Mouse (Mus musculus): ENCODE data around the gene Olfr1369-ps1. TPM values are rescaled to one million over a fixed set of nuclear protein-coding genes. Genes with fewer than 3 reads are reported as not detected.
"Not testable (repeated sequence)": the region's sequence is repeated elsewhere in the genome, so short reads cannot be mapped to it uniquely, and the experiment has no call there.

Gene Olfr1369-ps1
- polyA plus RNA-seq (2012; rRNA removed), result not detected in 2 replicates

GRCm38 (mm10) chr13:21111183-21111582 is at the start of gene Olfr1369-ps1:
Gene Olfr1369-ps1 (plus strand): TSS chr13:21111483.
- 82% methylated on average over 3 of the region's 3 CpGs for WGBS
- not testable (repeated sequence) for H3K4me3 ChIP-seq (ENCODE audit: insufficient read depth, low read depth, low read length); H3K27ac ChIP-seq (ENCODE audit: insufficient read depth, low read depth, low read length); H3K27me3 ChIP-seq (replicated peaks; ENCODE audit: control insufficient read depth, insufficient read depth, low read length); DNase-seq; H3K36me3 ChIP-seq (ENCODE audit: control insufficient read depth, insufficient read depth, low read length); H3K4me1 ChIP-seq (ENCODE audit: control insufficient read depth, insufficient read depth, low read length)

DNA sequence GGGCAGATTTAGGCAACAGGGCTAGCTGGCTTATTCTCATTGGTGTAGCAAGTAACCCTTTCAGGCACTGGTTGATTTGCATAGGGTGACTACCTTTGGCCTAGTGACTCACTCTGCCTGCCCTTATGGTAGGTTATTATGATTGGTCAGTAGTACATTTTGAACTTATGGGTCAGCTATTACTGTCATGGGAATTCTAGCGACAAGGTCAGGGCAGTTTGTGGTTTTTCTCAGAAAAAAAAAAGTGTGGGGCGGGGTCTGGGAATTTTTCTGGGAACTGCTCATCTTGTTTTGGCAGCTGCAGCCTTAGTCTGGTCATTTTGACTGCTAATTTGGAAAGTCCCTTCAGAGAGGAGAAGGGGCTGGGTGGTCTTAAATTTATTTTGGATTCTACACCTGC is 45.3 kb upstream of the Olfr1369-ps1 start:
- H3K36me3 ChIP-seq (ENCODE audit: control insufficient read depth, insufficient read depth, low read length), result no peaks in the 10 kb centered on the region
- H3K27ac ChIP-seq (ENCODE audit: insufficient read depth, low read depth, low read length), result no peak overlapping the region
- H3K4me3 ChIP-seq (ENCODE audit: insufficient read depth, low read depth, low read length), result no peak overlapping the region
- DNase-seq, result peak; percentile 77
- no peak for TF ChIP-seq POLR2A (IDR thresholded peaks at IDR 0.05; ENCODE audit: low read depth, low read length)
- no peak for TF ChIP-seq CTCF (conservative IDR thresholded peaks at IDR 0.05; ENCODE audit: insufficient read depth, insufficient read length, low read depth, low read length)
- no peaks in the 10 kb centered on the region for H3K27me3 ChIP-seq (replicated peaks; ENCODE audit: control insufficient read depth, insufficient read depth, low read length)
- no peaks in the 10 kb centered on the region for H3K4me1 ChIP-seq (ENCODE audit: control insufficient read depth, insufficient read depth, low read length)
- 60% methylated on average over 2 of the region's 2 CpGs for WGBS

DNA sequence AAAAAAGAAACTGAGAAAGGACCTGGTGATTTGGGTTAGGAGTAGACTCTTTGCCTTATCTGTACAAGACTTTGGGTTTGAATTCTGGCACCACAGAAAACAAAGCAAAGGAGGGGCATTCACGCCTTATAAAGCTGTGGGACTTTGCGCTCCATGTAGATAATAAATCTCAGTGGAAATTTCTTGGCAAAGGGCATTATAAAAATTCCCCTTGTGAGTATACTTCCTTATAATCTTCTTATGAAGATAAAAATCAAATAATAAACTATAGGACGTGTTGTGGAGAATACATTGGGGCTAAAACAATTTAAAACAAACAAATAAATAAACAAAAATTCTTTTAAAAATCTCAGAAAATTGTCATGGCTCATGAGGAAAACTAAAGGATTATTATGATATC is 36.4 kb upstream of the Olfr1369-ps1 start, which contains the start of gene Olfr1370:
Gene Olfr1370, minus strand, starts transcription at position 101 of the 400 bp plus-strand sequence.
- no peak for TF ChIP-seq POLR2A (IDR thresholded peaks at IDR 0.05; ENCODE audit: low read depth, low read length)
- no peak for TF ChIP-seq CTCF (conservative IDR thresholded peaks at IDR 0.05; ENCODE audit: insufficient read depth, insufficient read length, low read depth, low read length)
- WGBS, result 72% methylated on average over 3 of the region's 3 CpGs
- Histone ChIP-seq H3K27ac (ENCODE audit: insufficient read depth, low read depth, low read length) (no peak within 1 kb of the TSS), H3K27me3 (replicated peaks; ENCODE audit: control insufficient read depth, insufficient read depth, low read length) (no peaks in the 10 kb centered on the region), H3K4me1 (ENCODE audit: control insufficient read depth, insufficient read depth, low read length) (no peaks in the 10 kb centered on the region), H3K4me3 (ENCODE audit: insufficient read depth, low read depth, low read length) (no peak within 1 kb of the TSS), H3K36me3 (ENCODE audit: control insufficient read depth, insufficient read depth, low read length) (no peaks in the 10 kb centered on the region)
- DNase-seq, result no peak

GRCm38 (mm10) chr13:21082686-21083085 is 28.6 kb upstream of the Olfr1369-ps1 start:
- no peak for TF ChIP-seq POLR2A (IDR thresholded peaks at IDR 0.05; ENCODE audit: low read depth, low read length)
- no peak for TF ChIP-seq CTCF (conservative IDR thresholded peaks at IDR 0.05; ENCODE audit: insufficient read depth, insufficient read length, low read depth, low read length)
- Histone ChIP-seq H3K36me3 (ENCODE audit: control insufficient read depth, insufficient read depth, low read length) (no peaks in the 10 kb centered on the region), H3K4me3 (ENCODE audit: insufficient read depth, low read depth, low read length) (no peak overlapping the region), H3K4me1 (ENCODE audit: control insufficient read depth, insufficient read depth, low read length) (no peaks in the 10 kb centered on the region), H3K27ac (ENCODE audit: insufficient read depth, low read depth, low read length) (no peak overlapping the region), H3K27me3 (replicated peaks; ENCODE audit: control insufficient read depth, insufficient read depth, low read length) (no peaks in the 10 kb centered on the region)
- WGBS, result 53% methylated on average over 2 of the region's 2 CpGs
- peak; percentile 62 for DNase-seq

GRCm38 (mm10) chr13:21109759-21110158 is 1.5 kb upstream of the Olfr1369-ps1 start:
- Histone ChIP-seq H3K4me1 (ENCODE audit: control insufficient read depth, insufficient read depth, low read length) (no peaks in the 10 kb centered on the region), H3K27me3 (replicated peaks; ENCODE audit: control insufficient read depth, insufficient read depth, low read length) (no peaks in the 10 kb centered on the region), H3K4me3 (ENCODE audit: insufficient read depth, low read depth, low read length) (no peak overlapping the region), H3K36me3 (ENCODE audit: control insufficient read depth, insufficient read depth, low read length) (no peaks in the 10 kb centered on the region), H3K27ac (ENCODE audit: insufficient read depth, low read depth, low read length) (no peak overlapping the region)
- DNase-seq, result no peak
- 92% methylated on average over 3 of the region's 3 CpGs for WGBS
- TF ChIP-seq POLR2A (IDR thresholded peaks at IDR 0.05; ENCODE audit: low read depth, low read length) (no peak), CTCF (conservative IDR thresholded peaks at IDR 0.05; ENCODE audit: insufficient read depth, insufficient read length, low read depth, low read length) (no peak)

GRCm38 (mm10) chr13:21110441-21110840 is 842 bp upstream of the Olfr1369-ps1 start:
- 94% methylated on average over 6 of the region's 6 CpGs for WGBS
- no peaks in the 10 kb centered on the region for H3K36me3 ChIP-seq (ENCODE audit: control insufficient read depth, insufficient read depth, low read length)
- H3K27ac ChIP-seq (ENCODE audit: insufficient read depth, low read depth, low read length), result no peak overlapping the region
- H3K27me3 ChIP-seq (replicated peaks; ENCODE audit: control insufficient read depth, insufficient read depth, low read length), result no peaks in the 10 kb centered on the region
- TF ChIP-seq CTCF (conservative IDR thresholded peaks at IDR 0.05; ENCODE audit: insufficient read depth, insufficient read length, low read depth, low read length) (no peak), POLR2A (IDR thresholded peaks at IDR 0.05; ENCODE audit: low read depth, low read length) (no peak)
- no peaks in the 10 kb centered on the region for H3K4me1 ChIP-seq (ENCODE audit: control insufficient read depth, insufficient read depth, low read length)
- no peak for DNase-seq
- H3K4me3 ChIP-seq (ENCODE audit: insufficient read depth, low read depth, low read length), result no peak overlapping the region

DNA sequence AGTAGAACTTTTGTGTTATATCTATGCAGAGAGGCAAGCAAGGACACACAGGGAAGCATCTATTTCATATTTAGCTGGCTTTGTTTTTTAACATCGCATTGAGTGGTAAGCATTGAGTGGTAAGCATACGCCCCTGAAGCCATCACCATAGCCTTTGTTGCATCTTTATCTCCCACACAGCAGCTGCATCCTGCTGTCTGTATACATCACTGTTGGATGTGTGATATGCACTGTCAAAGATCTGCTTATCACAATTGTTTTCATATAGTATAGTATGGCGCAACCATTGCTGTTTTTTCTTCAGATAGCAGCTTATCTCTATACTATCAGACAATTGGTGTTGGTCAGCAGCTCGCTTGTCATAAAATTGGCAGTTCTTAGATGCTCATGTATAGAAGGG is 2.8 kb downstream of the Olfr1369-ps1 start:
- H3K4me3 ChIP-seq (ENCODE audit: insufficient read depth, low read depth, low read length), result no peak overlapping the region
- no peaks in the 10 kb centered on the region for H3K4me1 ChIP-seq (ENCODE audit: control insufficient read depth, insufficient read depth, low read length)
- DNase-seq, result no peak
- H3K27ac ChIP-seq (ENCODE audit: insufficient read depth, low read depth, low read length), result no peak overlapping the region
- 84% methylated on average over 4 of the region's 4 CpGs for WGBS
- H3K36me3 ChIP-seq (ENCODE audit: control insufficient read depth, insufficient read depth, low read length), result no peaks in the 10 kb centered on the region
- H3K27me3 ChIP-seq (replicated peaks; ENCODE audit: control insufficient read depth, insufficient read depth, low read length), result no peaks in the 10 kb centered on the region
- TF ChIP-seq POLR2A (IDR thresholded peaks at IDR 0.05; ENCODE audit: low read depth, low read length) (no peak), CTCF (conservative IDR thresholded peaks at IDR 0.05; ENCODE audit: insufficient read depth, insufficient read length, low read depth, low read length) (no peak)

GRCm38 (mm10) chr13:21129339-21129738 is 18.1 kb downstream of the Olfr1369-ps1 start, which contains the start of gene Olfr263:
Gene Olfr263 (plus strand): TSS chr13:21129639.
- H3K27me3 ChIP-seq (replicated peaks; ENCODE audit: control insufficient read depth, insufficient read depth, low read length); H3K36me3 ChIP-seq (ENCODE audit: control insufficient read depth, insufficient read depth, low read length); H3K27ac ChIP-seq (ENCODE audit: insufficient read depth, low read depth, low read length); H3K4me3 ChIP-seq (ENCODE audit: insufficient read depth, low read depth, low read length); H3K4me1 ChIP-seq (ENCODE audit: control insufficient read depth, insufficient read depth, low read length); DNase-seq: not testable (repeated sequence)
- 84% methylated on average over 3 of the region's 3 CpGs for WGBS
